Mouse (Mus musculus): ENCODE measurements around the gene Syt1. TPM values are rescaled to one million over a fixed set of nuclear protein-coding genes. Genes with fewer than 3 reads are reported as not detected.

Gene Syt1
- polyA plus RNA-seq, 1 experiment from 2014 or later = 26.6 TPM

DNA sequence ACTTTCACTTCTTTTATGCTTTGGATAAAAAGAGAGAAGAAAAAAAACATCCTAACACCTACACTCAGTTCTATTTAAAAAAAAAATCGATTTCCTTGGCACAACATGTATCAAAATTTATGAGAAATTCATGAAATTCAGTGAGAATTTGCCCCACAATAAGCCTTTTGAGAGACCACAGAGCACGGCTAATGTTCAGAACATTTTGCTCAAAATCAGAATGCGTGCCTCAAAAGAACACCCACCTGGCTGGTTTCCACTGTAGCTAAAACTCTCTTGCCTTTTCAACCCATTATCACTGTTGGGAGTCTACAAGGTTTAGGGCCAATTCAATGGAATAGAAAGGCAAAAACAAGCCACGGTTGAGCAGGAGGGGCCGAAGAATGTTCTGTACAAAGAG lies 390.9 kb downstream of the Syt1 start:
- no peak for ATAC-seq (ENCODE audit: insufficient read depth, low FRiP score, low TSS enrichment)

DNA sequence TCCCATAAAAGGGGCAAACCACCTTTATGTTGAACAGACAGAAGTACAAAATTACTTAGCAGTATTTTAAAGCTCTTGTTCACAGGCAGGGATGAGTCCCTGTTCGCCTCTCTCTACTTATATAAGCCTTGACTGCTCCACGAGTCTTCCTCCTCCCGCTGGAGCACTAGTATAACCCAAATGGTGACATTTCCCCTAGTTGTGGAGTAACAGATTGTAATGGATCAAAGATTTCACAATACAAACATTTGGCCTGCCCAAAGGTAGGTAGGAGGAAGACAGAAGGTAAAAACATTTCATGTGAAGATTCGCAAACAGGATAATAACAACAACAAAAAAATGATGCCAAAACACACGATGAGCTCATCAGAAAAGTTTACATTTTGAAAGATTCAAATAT lies 391.6 kb downstream of the Syt1 start:
- no peak for DNase-seq (ENCODE audit: low spot score)
- Histone ChIP-seq H3K4me2 (ENCODE audit: low read depth) (no peak overlapping the region), H3K36me3 (ENCODE audit: control insufficient read depth, insufficient read depth, low read length) (no peaks in the 10 kb centered on the region), H3K27me3 (ENCODE audit: control insufficient read depth, insufficient read depth, low read length) (no peaks in the 10 kb centered on the region), H3K4me1 (ENCODE audit: control insufficient read depth, insufficient read depth, low read length) (no peaks in the 10 kb centered on the region), H3K27ac (ENCODE audit: low read depth, low read length) (no peak overlapping the region), H3K9ac (ENCODE audit: low read length) (no peak overlapping the region), H3K9me3 (ENCODE audit: control insufficient read depth, low read length) (no peaks in the 10 kb centered on the region), H3K4me3 (ENCODE audit: low read depth, low read length) (no peak overlapping the region)
- no peak for ATAC-seq (ENCODE audit: insufficient read depth, low FRiP score, low TSS enrichment)
- 90% methylated on average over 5 of the region's 5 CpGs for WGBS

More for the DNA sequence above, 390.9 kb downstream of the Syt1 start:
- H3K9ac ChIP-seq (ENCODE audit: low read length) = no peak overlapping the region
- no peak overlapping the region for H3K4me2 ChIP-seq (ENCODE audit: low read depth)
- H3K4me1 ChIP-seq (ENCODE audit: control insufficient read depth, insufficient read depth, low read length) = no peaks in the 10 kb centered on the region
- no peaks in the 10 kb centered on the region for H3K9me3 ChIP-seq (ENCODE audit: control insufficient read depth, low read length)
- no peak for DNase-seq (ENCODE audit: low spot score)
- 84% methylated on average over 5 of the region's 5 CpGs for WGBS
- H3K36me3 ChIP-seq (ENCODE audit: control insufficient read depth, insufficient read depth, low read length) = no peaks in the 10 kb centered on the region
- H3K27me3 ChIP-seq (ENCODE audit: control insufficient read depth, insufficient read depth, low read length) = no peaks in the 10 kb centered on the region
- H3K4me3 ChIP-seq (ENCODE audit: low read depth, low read length) = no peak overlapping the region
- H3K27ac ChIP-seq (ENCODE audit: low read depth, low read length) = no peak overlapping the region

DNA sequence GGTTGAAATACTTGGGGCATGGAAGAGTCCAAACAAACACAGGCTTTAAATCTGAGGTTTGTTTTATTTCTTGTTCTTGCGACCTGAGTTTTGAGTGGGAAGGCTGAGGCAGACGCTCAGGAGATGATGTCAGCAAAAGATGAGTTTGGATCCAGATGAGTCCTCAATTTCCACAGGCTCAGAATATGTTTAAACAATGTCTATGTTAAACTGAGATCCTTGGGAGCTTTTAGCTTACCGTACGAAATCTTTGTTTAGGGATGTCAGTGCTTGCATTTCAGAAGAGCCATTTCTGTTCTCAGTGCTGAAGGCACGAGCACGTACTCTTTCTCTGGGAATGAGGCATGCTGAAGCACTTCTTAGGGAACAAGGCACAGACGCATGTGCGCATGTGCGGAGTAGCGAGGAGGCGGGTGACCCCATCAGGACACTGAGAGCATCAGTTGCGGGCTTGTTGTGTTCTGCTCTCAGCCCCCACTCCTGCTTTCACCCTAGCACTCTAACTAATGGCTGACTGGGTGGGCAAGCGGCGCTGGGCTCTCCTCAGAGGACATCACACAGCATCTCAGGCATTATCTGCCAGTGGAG lies 400.6 kb downstream of the Syt1 start:
- no peak overlapping the region for H3K4me3 ChIP-seq (ENCODE audit: low read depth, low read length)
- no peak overlapping the region for H3K9ac ChIP-seq (ENCODE audit: low read length)
- ATAC-seq (ENCODE audit: insufficient read depth, low FRiP score, low TSS enrichment) (no peak), DNase-seq (ENCODE audit: low spot score) (peak; percentile 24)
- no peaks in the 10 kb centered on the region for H3K4me1 ChIP-seq (ENCODE audit: control insufficient read depth, insufficient read depth, low read length)
- no peaks in the 10 kb centered on the region for H3K36me3 ChIP-seq (ENCODE audit: control insufficient read depth, insufficient read depth, low read length)
- 83% methylated on average over 14 of the region's 14 CpGs for WGBS
- H3K27ac ChIP-seq (ENCODE audit: low read depth, low read length) = no peak overlapping the region
- H3K27me3 ChIP-seq (ENCODE audit: control insufficient read depth, insufficient read depth, low read length) = no peaks in the 10 kb centered on the region
- no peak overlapping the region for H3K4me2 ChIP-seq (ENCODE audit: low read depth)
- no peaks in the 10 kb centered on the region for H3K9me3 ChIP-seq (ENCODE audit: control insufficient read depth, low read length)

DNA sequence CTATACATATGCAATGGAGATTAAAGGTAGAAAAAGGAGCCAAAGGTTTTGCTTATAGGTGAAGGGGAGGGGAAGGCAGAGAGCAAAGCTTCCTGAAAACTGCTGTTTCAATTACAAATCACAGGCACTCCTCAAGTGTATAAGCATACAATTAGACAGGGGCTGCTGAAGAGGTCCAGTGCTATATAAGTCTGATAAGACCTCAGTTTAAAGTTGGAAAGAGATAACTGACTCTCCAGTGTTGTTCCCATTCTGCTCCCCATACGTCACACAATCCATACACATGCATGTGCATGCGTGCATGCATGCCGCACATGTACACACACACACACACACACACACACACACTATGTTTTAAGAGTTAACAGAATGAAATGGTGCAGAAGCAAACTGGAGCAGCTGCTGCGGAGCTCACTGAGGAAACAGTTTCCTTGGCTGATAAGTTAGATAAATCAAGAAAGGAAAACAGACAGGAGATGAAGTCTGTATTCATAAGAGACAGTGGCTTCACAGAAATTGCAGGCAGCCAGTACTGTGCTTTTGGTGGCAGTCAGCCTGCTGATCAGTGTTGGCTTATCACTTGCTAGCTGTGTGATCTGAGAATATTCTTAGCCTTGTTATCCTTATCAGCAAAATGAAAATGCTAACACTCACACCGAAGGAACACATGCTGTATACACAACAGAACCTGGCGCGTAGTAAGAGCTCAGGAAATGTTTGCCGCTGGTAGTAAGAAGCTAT lies 408.9 kb downstream of the Syt1 start:
- no peak overlapping the region for H3K4me3 ChIP-seq (ENCODE audit: low read depth, low read length)
- H3K36me3 ChIP-seq (ENCODE audit: control insufficient read depth, insufficient read depth, low read length) = no peaks in the 10 kb centered on the region
- no peaks in the 10 kb centered on the region for H3K4me1 ChIP-seq (ENCODE audit: control insufficient read depth, insufficient read depth, low read length)
- H3K9ac ChIP-seq (ENCODE audit: low read length) = no peak overlapping the region
- WGBS = 88% methylated on average over 8 of the region's 8 CpGs
- H3K4me2 ChIP-seq (ENCODE audit: low read depth) = no peak overlapping the region
- no peak overlapping the region for H3K27ac ChIP-seq (ENCODE audit: low read depth, low read length)
- no peaks in the 10 kb centered on the region for H3K27me3 ChIP-seq (ENCODE audit: control insufficient read depth, insufficient read depth, low read length)
- no peak for DNase-seq (ENCODE audit: low spot score)
- peaks cover 3% of the 10 kb centered on the region; the same call in 1 of the 2 replicates for H3K9me3 ChIP-seq (ENCODE audit: control insufficient read depth, low read length)
- ATAC-seq (ENCODE audit: insufficient read depth, low FRiP score, low TSS enrichment) = no peak

DNA sequence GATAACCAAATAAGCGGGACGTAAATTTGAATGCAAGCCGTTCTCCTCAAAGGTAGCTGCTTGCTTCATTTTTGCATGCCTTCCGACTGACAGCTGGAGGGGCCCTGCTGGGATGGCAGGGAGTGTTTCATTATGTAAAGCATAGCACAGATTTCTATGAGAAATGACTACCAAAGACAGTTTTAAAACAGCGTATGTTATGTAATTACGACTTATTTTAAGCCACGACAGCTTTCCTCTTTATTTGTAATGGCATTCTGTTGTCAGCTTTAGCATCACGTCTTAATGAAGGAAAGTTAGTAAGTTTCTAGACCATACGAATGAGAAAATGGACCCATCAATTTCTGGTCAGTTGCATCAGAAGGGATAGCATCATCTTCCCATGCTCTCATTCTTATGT lies 410.1 kb downstream of the Syt1 start:
- no peak overlapping the region for H3K4me3 ChIP-seq (ENCODE audit: low read depth, low read length)
- 80% methylated on average over 9 of the region's 9 CpGs for WGBS
- no peak overlapping the region for H3K4me2 ChIP-seq (ENCODE audit: low read depth)
- H3K4me1 ChIP-seq (ENCODE audit: control insufficient read depth, insufficient read depth, low read length) = no peaks in the 10 kb centered on the region
- H3K9ac ChIP-seq (ENCODE audit: low read length) = no peak overlapping the region
- ATAC-seq (ENCODE audit: insufficient read depth, low FRiP score, low TSS enrichment) (no peak), DNase-seq (ENCODE audit: low spot score) (no peak)
- peaks cover 3% of the 10 kb centered on the region; the same call in 1 of the 2 replicates for H3K9me3 ChIP-seq (ENCODE audit: control insufficient read depth, low read length)
- H3K27me3 ChIP-seq (ENCODE audit: control insufficient read depth, insufficient read depth, low read length) = no peaks in the 10 kb centered on the region
- H3K36me3 ChIP-seq (ENCODE audit: control insufficient read depth, insufficient read depth, low read length) = no peaks in the 10 kb centered on the region
- no peak overlapping the region for H3K27ac ChIP-seq (ENCODE audit: low read depth, low read length)

GRCm38 (mm10) chr10:108597385-108597784 lies 413.4 kb downstream of the Syt1 start:
- ATAC-seq (ENCODE audit: insufficient read depth, low FRiP score, low TSS enrichment) (no peak), DNase-seq (ENCODE audit: low spot score) (no peak)
- Histone ChIP-seq H3K36me3 (ENCODE audit: control insufficient read depth, insufficient read depth, low read length) (no peaks in the 10 kb centered on the region), H3K27me3 (ENCODE audit: control insufficient read depth, insufficient read depth, low read length) (no peaks in the 10 kb centered on the region), H3K27ac (ENCODE audit: low read depth, low read length) (no peak overlapping the region), H3K4me1 (ENCODE audit: control insufficient read depth, insufficient read depth, low read length) (no peaks in the 10 kb centered on the region), H3K4me3 (ENCODE audit: low read depth, low read length) (no peak overlapping the region), H3K4me2 (ENCODE audit: low read depth) (no peak overlapping the region), H3K9ac (ENCODE audit: low read length) (no peak overlapping the region), H3K9me3 (ENCODE audit: control insufficient read depth, low read length) (peaks cover 3% of the 10 kb centered on the region; the same call in 1 of the 2 replicates)
- 77% methylated on average over 1 of the region's 1 CpGs for WGBS

- no peak overlapping the region for H3K4me2 ChIP-seq (ENCODE audit: low read depth)
- no peak overlapping the region for H3K9ac ChIP-seq (ENCODE audit: low read length)
- H3K36me3 ChIP-seq (ENCODE audit: control insufficient read depth, insufficient read depth, low read length) = no peaks in the 10 kb centered on the region
- no peak overlapping the region for H3K4me3 ChIP-seq (ENCODE audit: low read depth, low read length)
- H3K9me3 ChIP-seq (ENCODE audit: control insufficient read depth, low read length) = peaks cover 3% of the 10 kb centered on the region; the same call in 1 of the 2 replicates
- DNase-seq (ENCODE audit: low spot score) (no peak), ATAC-seq (ENCODE audit: insufficient read depth, low FRiP score, low TSS enrichment) (no peak)
- 76% methylated on average over 11 of the region's 11 CpGs for WGBS
- H3K27ac ChIP-seq (ENCODE audit: low read depth, low read length) = no peak overlapping the region
- no peaks in the 10 kb centered on the region for H3K27me3 ChIP-seq (ENCODE audit: control insufficient read depth, insufficient read depth, low read length)
- no peaks in the 10 kb centered on the region for H3K4me1 ChIP-seq (ENCODE audit: control insufficient read depth, insufficient read depth, low read length)
Measured at GRCm38 (mm10) chr10:108596162-108596927, 414.4 kb downstream of the Syt1 start.

GRCm38 (mm10) chr10:108589355-108589754 lies 421.4 kb downstream of the Syt1 start:
- 91% methylated on average over 3 of the region's 3 CpGs for WGBS
- no peak overlapping the region for H3K27ac ChIP-seq (ENCODE audit: low read depth, low read length)

More at GRCm38 (mm10) chr10:108589355-108589754, 421.4 kb downstream of the Syt1 start:
- H3K9me3 ChIP-seq (ENCODE audit: control insufficient read depth, low read length) = no peaks in the 10 kb centered on the region
- ATAC-seq (ENCODE audit: insufficient read depth, low FRiP score, low TSS enrichment) = no peak
- H3K4me1 ChIP-seq (ENCODE audit: control insufficient read depth, insufficient read depth, low read length) = no peaks in the 10 kb centered on the region
- no peak overlapping the region for H3K9ac ChIP-seq (ENCODE audit: low read length)
- H3K4me2 ChIP-seq (ENCODE audit: low read depth) = no peak overlapping the region
- no peaks in the 10 kb centered on the region for H3K36me3 ChIP-seq (ENCODE audit: control insufficient read depth, insufficient read depth, low read length)
- no peak for DNase-seq (ENCODE audit: low spot score)
- no peaks in the 10 kb centered on the region for H3K27me3 ChIP-seq (ENCODE audit: control insufficient read depth, insufficient read depth, low read length)
- no peak overlapping the region for H3K4me3 ChIP-seq (ENCODE audit: low read depth, low read length)
